Mouse (Mus musculus) kidney, adult 2 months (tissue): ENCODE data around the gene Srebf2.

Experiments used
- CTCF ChIP-seq: fragments of 200-500 bp; conservative IDR thresholded peaks from 2 replicates; pipeline ENCODE4 v1.5.1; 2011; ENCODE audit warnings: low read depth, mild to moderate bottlenecking, control low read depth, low read length, moderate library complexity, mixed read lengths; ENCODE audit not compliant: insufficient read depth, insufficient read length
- POLR2A ChIP-seq: fragments of 200-500 bp; IDR thresholded peaks from one replicate; pipeline ENCODE4 v1.6.1; 2011; ENCODE audit warnings: low read depth, low read length, control low read depth

- TF ChIP-seq CTCF (no peak), POLR2A (no peak)
Measured at GRCm38 (mm10) chr15:82217980-82218379, 71.0 kb downstream of the Srebf2 start.
